Mouse (Mus musculus) heart, embryonic 11.5 days (tissue): ENCODE data around the gene Aak1. TPM values are rescaled to one million over a fixed set of nuclear protein-coding genes. Genes with fewer than 3 reads are reported as not detected.

ENCODE experiments used
- ATAC-seq: fragments of 200-750 bp; cut with Nextera tagmentation; replicated peaks from 2 replicates; pipeline ENCODE4 v1.8.0; 2017; ENCODE audit warnings: moderate library complexity; ENCODE audit not compliant: insufficient number of reproducible peaks, low FRiP score, low TSS enrichment
- H3K27ac ChIP-seq: fragments of 300-500 bp; sonication (generic); 2 replicates; pipeline ENCODE4 v1.5.1; 2014; ENCODE audit warnings: mild to moderate bottlenecking, low read depth, low read length
- H3K27me3 ChIP-seq: fragments of 300-500 bp; sonication (generic); 2 replicates; pipeline ENCODE4 v1.6.1; 2014; ENCODE audit warnings: mild to moderate bottlenecking, low read length, mixed read lengths; ENCODE audit not compliant: control insufficient read depth, insufficient read depth
- H3K36me3 ChIP-seq: fragments of 300-500 bp; sonication (generic); 2 replicates; pipeline ENCODE4 v1.6.1; 2014; ENCODE audit warnings: mild to moderate bottlenecking, low read length, moderate library complexity, mixed read lengths; ENCODE audit not compliant: control insufficient read depth, insufficient read depth
- H3K4me1 ChIP-seq: fragments of 300-500 bp; sonication (generic); 2 replicates; pipeline ENCODE4 v1.6.1; 2014; ENCODE audit warnings: low read length; ENCODE audit not compliant: control insufficient read depth, insufficient read depth
- H3K4me2 ChIP-seq: fragments of 300-500 bp; sonication (generic); 2 replicates; pipeline ENCODE4 v1.6.1; 2014; ENCODE audit warnings: mild to moderate bottlenecking, moderate library complexity
- H3K4me3 ChIP-seq: fragments of 300-500 bp; sonication (generic); 2 replicates; pipeline ENCODE4 v1.5.1; 2014; ENCODE audit warnings: low read depth, low read length
- H3K9ac ChIP-seq: fragments of 300-500 bp; sonication (generic); 2 replicates; pipeline ENCODE4 v1.6.1; 2014; ENCODE audit warnings: mild to moderate bottlenecking, low read depth, low read length, moderate library complexity
- H3K9me3 ChIP-seq: fragments of 300-500 bp; sonication (generic); replicated peaks from 2 replicates; pipeline ENCODE4 v1.6.1; 2016; ENCODE audit warnings: low read length; ENCODE audit not compliant: control insufficient read depth
- WGBS: fragments of 180-500 bp; shearing (Covaris S2); extraction: QIAGEN DNeasy Blood & Tissue Kit; methylation state at CpG from one replicate; pipeline ENCODE4 v1.1.7; 2014; ENCODE audit not compliant: insufficient replicate concordance; 5-methylcytosine and 5-hydroxymethylcytosine counted together
- polyA plus RNA-seq: library from polyadenylated mRNA; unstranded; fragments of >200 nt; fragmentation: Nextera tagmentation; extraction: Ambion mirVana; gene quantifications from 2 replicates; pipeline ENCODE4 v1.2.1, GENCODE M21; 2014

The Aak1 gene
- polyA plus RNA-seq, 1 experiment from 2014 or later, result 24.3 TPM

GRCm38 (mm10) chr6:86959006-86959405, 109.7 kb downstream of the Aak1 start:
- Histone ChIP-seq H3K27ac (no peak overlapping the region), H3K9me3 (no peaks in the 10 kb centered on the region), H3K9ac (no peak overlapping the region), H3K4me1 (no peaks in the 10 kb centered on the region), H3K4me2 (no peak overlapping the region), H3K36me3 (peaks cover 17% of the 10 kb centered on the region), H3K27me3 (no peaks in the 10 kb centered on the region), H3K4me3 (no peak overlapping the region)
- no peak for ATAC-seq
- 79% methylated on average over 1 of the region's 1 CpGs for WGBS

- no peak for ATAC-seq
- Histone ChIP-seq H3K9me3 (no peaks in the 10 kb centered on the region), H3K27ac (no peak overlapping the region), H3K4me3 (no peak overlapping the region), H3K27me3 (no peaks in the 10 kb centered on the region), H3K36me3 (peaks cover 27% of the 10 kb centered on the region), H3K4me2 (no peak overlapping the region), H3K9ac (no peak overlapping the region), H3K4me1 (no peaks in the 10 kb centered on the region)
- WGBS, result 88% methylated on average over 7 of the region's 7 CpGs
Measured at GRCm38 (mm10) chr6:86963987-86964685, 114.8 kb downstream of the Aak1 start.

- no peaks in the 10 kb centered on the region for H3K9me3 ChIP-seq
- no peak for ATAC-seq
- H3K9ac ChIP-seq, result no peak overlapping the region
- H3K4me2 ChIP-seq, result no peak overlapping the region
- H3K27ac ChIP-seq, result no peak overlapping the region
- WGBS, result 80% methylated on average over 2 of the region's 2 CpGs
- H3K27me3 ChIP-seq, result no peaks in the 10 kb centered on the region
- H3K4me1 ChIP-seq, result no peaks in the 10 kb centered on the region
- no peak overlapping the region for H3K4me3 ChIP-seq
- peaks cover 30% of the 10 kb centered on the region for H3K36me3 ChIP-seq
Measured at GRCm38 (mm10) chr6:86967166-86967565, 117.8 kb downstream of the Aak1 start.

- no peak overlapping the region for H3K4me3 ChIP-seq
- no peak overlapping the region for H3K27ac ChIP-seq
- no peaks in the 10 kb centered on the region for H3K9me3 ChIP-seq
- H3K4me1 ChIP-seq, result peaks cover 3% of the 10 kb centered on the region; the same call in 1 of the 2 replicates
- no peak overlapping the region for H3K9ac ChIP-seq
- ATAC-seq, result no peak
- peaks cover 16% of the 10 kb centered on the region for H3K36me3 ChIP-seq
- 90% methylated on average over 4 of the region's 4 CpGs for WGBS
- no peaks in the 10 kb centered on the region for H3K27me3 ChIP-seq
- no peak overlapping the region for H3K4me2 ChIP-seq
Measured at GRCm38 (mm10) chr6:86973956-86974355, 124.6 kb downstream of the Aak1 start.

- Histone ChIP-seq H3K4me3 (no peak overlapping the region), H3K4me1 (peaks cover 3% of the 10 kb centered on the region; the same call in 1 of the 2 replicates), H3K36me3 (peaks cover 9% of the 10 kb centered on the region), H3K9me3 (no peaks in the 10 kb centered on the region), H3K27me3 (no peaks in the 10 kb centered on the region), H3K27ac (no peak overlapping the region), H3K4me2 (no peak overlapping the region), H3K9ac (no peak overlapping the region)
- no peak for ATAC-seq
- 64% methylated on average over 8 of the region's 8 CpGs for WGBS
Measured at GRCm38 (mm10) chr6:86978156-86978908, 129.0 kb downstream of the Aak1 start.

GRCm38 (mm10) chr6:86978909-86979265, 129.6 kb downstream of the Aak1 start:
- Histone ChIP-seq H3K4me1 (peaks cover 3% of the 10 kb centered on the region; the same call in 1 of the 2 replicates), H3K9ac (no peak overlapping the region), H3K9me3 (no peaks in the 10 kb centered on the region), H3K27ac (no peak overlapping the region), H3K4me2 (no peak overlapping the region), H3K27me3 (no peaks in the 10 kb centered on the region), H3K36me3 (peaks cover 6% of the 10 kb centered on the region), H3K4me3 (no peak overlapping the region)
- no peak for ATAC-seq
- WGBS, result 59% methylated on average over 6 of the region's 6 CpGs

GRCm38 (mm10) chr6:86981206-86981605, 131.9 kb downstream of the Aak1 start:
- WGBS, result 80% methylated on average over 2 of the region's 2 CpGs
- Histone ChIP-seq H3K4me1 (peaks cover 3% of the 10 kb centered on the region; the same call in 1 of the 2 replicates), H3K27me3 (no peaks in the 10 kb centered on the region), H3K4me2 (no peak overlapping the region), H3K27ac (no peak overlapping the region), H3K9ac (no peak overlapping the region), H3K4me3 (no peak overlapping the region), H3K9me3 (no peaks in the 10 kb centered on the region), H3K36me3 (peaks cover 6% of the 10 kb centered on the region)
- ATAC-seq, result no peak

- no peak for ATAC-seq
- no peaks in the 10 kb centered on the region for H3K27me3 ChIP-seq
- H3K36me3 ChIP-seq, result peaks cover 2% of the 10 kb centered on the region
- 81% methylated on average over 8 of the region's 8 CpGs for WGBS
- no peak overlapping the region for H3K4me3 ChIP-seq
- H3K9me3 ChIP-seq, result no peaks in the 10 kb centered on the region
- H3K4me1 ChIP-seq, result peaks cover 24% of the 10 kb centered on the region
- no peak overlapping the region for H3K9ac ChIP-seq
- no peak overlapping the region for H3K4me2 ChIP-seq
- H3K27ac ChIP-seq, result no peak overlapping the region
Measured at GRCm38 (mm10) chr6:86985314-86986106, 136.2 kb downstream of the Aak1 start.
